Mouse (Mus musculus): ENCODE measurements around the gene Gpr146.

The Gpr146 gene

GRCm38 (mm10) chr5:139418110-139418509 is 40.6 kb downstream of the Gpr146 start:
- in situ Hi-C loops (cut with MboI; ENCODE audit: unreplicated experiment in 2 of 2), result loop anchor here in 1 of 2 experiments (5.0 kb wide), 1 partner anchor 84 kb away; no protein-coding TSS in a partner anchor

- in situ Hi-C loops (cut with MboI; ENCODE audit: unreplicated experiment in 2 of 2), result loop anchor here in 1 of 2 experiments (5.0 kb wide), 1 partner anchor 84 kb away; no protein-coding TSS in a partner anchor
Measured at GRCm38 (mm10) chr5:139418633-139419032, 41.1 kb downstream of the Gpr146 start.

- in situ Hi-C loops (cut with MboI; ENCODE audit: unreplicated experiment in 2 of 2), result no loop called here
Measured at GRCm38 (mm10) chr5:139423026-139423865, 45.7 kb downstream of the Gpr146 start, which contains the start of gene Gper1. Gper1 (plus strand) TSS chr5:139423151.

- in situ Hi-C loops (cut with MboI; ENCODE audit: unreplicated experiment in 2 of 2), result no loop called here
Measured at GRCm38 (mm10) chr5:139425198-139425597, 47.7 kb downstream of the Gpr146 start.

- in situ Hi-C loops (cut with MboI; ENCODE audit: unreplicated experiment in 2 of 2), result no loop called here
Measured at GRCm38 (mm10) chr5:139427001-139427400, 49.5 kb downstream of the Gpr146 start.

GRCm38 (mm10) chr5:139427989-139428388 is 50.5 kb downstream of the Gpr146 start:
- in situ Hi-C loops (cut with MboI; ENCODE audit: unreplicated experiment in 2 of 2), result no loop called here

GRCm38 (mm10) chr5:139429818-139430341 is 52.4 kb downstream of the Gpr146 start:
- in situ Hi-C loops (cut with MboI; ENCODE audit: unreplicated experiment in 2 of 2), result no loop called here

- in situ Hi-C loops (cut with MboI; ENCODE audit: unreplicated experiment in 2 of 2), result no loop called here
Measured at GRCm38 (mm10) chr5:139432333-139432732, 54.8 kb downstream of the Gpr146 start.

GRCm38 (mm10) chr5:139432747-139433508 is 55.4 kb downstream of the Gpr146 start:
- in situ Hi-C loops (cut with MboI; ENCODE audit: unreplicated experiment in 2 of 2), result no loop called here

GRCm38 (mm10) chr5:139433842-139434568 is 56.5 kb downstream of the Gpr146 start:
- in situ Hi-C loops (cut with MboI; ENCODE audit: unreplicated experiment in 2 of 2), result no loop called here

- in situ Hi-C loops (cut with MboI; ENCODE audit: unreplicated experiment in 2 of 2), result no loop called here
Measured at GRCm38 (mm10) chr5:139434940-139435339, 57.4 kb downstream of the Gpr146 start.

GRCm38 (mm10) chr5:139437769-139438168 is 60.3 kb downstream of the Gpr146 start:
- in situ Hi-C loops (cut with MboI; ENCODE audit: unreplicated experiment in 2 of 2), result no loop called here

GRCm38 (mm10) chr5:139438440-139438839 is 60.9 kb downstream of the Gpr146 start:
- in situ Hi-C loops (cut with MboI; ENCODE audit: unreplicated experiment in 2 of 2), result no loop called here

GRCm38 (mm10) chr5:139440451-139440850 is 63.0 kb downstream of the Gpr146 start:
- in situ Hi-C loops (cut with MboI; ENCODE audit: unreplicated experiment in 2 of 2), result loop anchor here in 1 of 2 experiments (10.0 kb wide), 1 partner anchor 996 kb away; the partner anchor contains the start of gene Zfp157

- in situ Hi-C loops (cut with MboI; ENCODE audit: unreplicated experiment in 2 of 2), result loop anchor here in 1 of 2 experiments (10.0 kb wide), 1 partner anchor 996 kb away; the partner anchor contains the start of gene Zfp157
Measured at GRCm38 (mm10) chr5:139440926-139441725, 63.6 kb downstream of the Gpr146 start.

- in situ Hi-C loops (cut with MboI; ENCODE audit: unreplicated experiment in 2 of 2), result loop anchor here in 1 of 2 experiments (10.0 kb wide), 1 partner anchor 997 kb away; the partner anchor contains the start of gene Zfp157
Measured at GRCm38 (mm10) chr5:139441726-139442018, 64.2 kb downstream of the Gpr146 start.

- in situ Hi-C loops (cut with MboI; ENCODE audit: unreplicated experiment in 2 of 2), result loop anchor here in 1 of 2 experiments (10.0 kb wide), 1 partner anchor 998 kb away; the partner anchor contains the start of gene Zfp157
Measured at GRCm38 (mm10) chr5:139442428-139442827, 64.9 kb downstream of the Gpr146 start.

GRCm38 (mm10) chr5:139442962-139443361 is 65.5 kb downstream of the Gpr146 start:
- in situ Hi-C loops (cut with MboI; ENCODE audit: unreplicated experiment in 2 of 2), result loop anchor here in 1 of 2 experiments (10.0 kb wide), 1 partner anchor 998 kb away; the partner anchor contains the start of gene Zfp157

GRCm38 (mm10) chr5:139445258-139445657 is 67.8 kb downstream of the Gpr146 start:
- in situ Hi-C loops (cut with MboI; ENCODE audit: unreplicated experiment in 2 of 2), result loop anchor here (5.0 to 10.0 kb wide), 2 partner anchors 63 to 1000 kb away; partner anchors contain the start of gene Zfp157 (in 1 of the 2)

Data from v-Abl transformed pro-B cells (cell line).